Mouse (Mus musculus) Patski (cell line): ENCODE data around the gene Ldlr. TPM values are rescaled to one million over a fixed set of nuclear protein-coding genes. Genes with fewer than 3 reads are reported as not detected.
A peak's percentile ranks its signal among the peaks of the same experiment; 100 is the strongest.

Experiments
- ATAC-seq: fragments of 100-300 bp; one replicate; pipeline ENCODE4 v1.8.0; 2021
- CTCF ChIA-PET: fragments of 350-600 bp; sonication (Branson Sonifier 250); formaldehyde crosslinking; loops from one replicate; lab custom pipeline; 2022; ENCODE audit warnings: inconsistent platforms; lab: Charles Lee
- POLR2A ChIA-PET: fragments of 350-600 bp; sonication (Branson Sonifier 250); formaldehyde crosslinking; loops from one replicate; lab custom pipeline; 2022; ENCODE audit warnings: antibody characterized with exemption, inconsistent platforms; lab: Charles Lee
- DNase-seq: peaks from one replicate; pipeline ENCODE4 v3.0.0-alpha.2; 2011; ENCODE audit warnings: low read depth, low spot score
- H3K27me3 ChIP-seq: fragments of 371-371 bp; one replicate; pipeline ENCODE4 v1.5.1; 2021
- CTCF ChIP-seq: fragments of 100-300 bp; IDR thresholded peaks from one replicate; pipeline ENCODE4 v1.5.1; 2021
- in situ Hi-C: fragments of 300-500 bp; cut with MboI; formaldehyde crosslinking; loops from 3 replicates; pipeline ENCODE4 v1.11.1; 2018; ENCODE audit warnings: low pct_unique_long_range_greater_than_20kb, mixed read lengths
- polyA plus RNA-seq: library from polyadenylated mRNA; unstranded; gene quantifications from one replicate; pipeline ENCODE4 v1.2.3, GENCODE M21; 2021

Gene Ldlr
- polyA plus RNA-seq = 38.4 TPM

DNA sequence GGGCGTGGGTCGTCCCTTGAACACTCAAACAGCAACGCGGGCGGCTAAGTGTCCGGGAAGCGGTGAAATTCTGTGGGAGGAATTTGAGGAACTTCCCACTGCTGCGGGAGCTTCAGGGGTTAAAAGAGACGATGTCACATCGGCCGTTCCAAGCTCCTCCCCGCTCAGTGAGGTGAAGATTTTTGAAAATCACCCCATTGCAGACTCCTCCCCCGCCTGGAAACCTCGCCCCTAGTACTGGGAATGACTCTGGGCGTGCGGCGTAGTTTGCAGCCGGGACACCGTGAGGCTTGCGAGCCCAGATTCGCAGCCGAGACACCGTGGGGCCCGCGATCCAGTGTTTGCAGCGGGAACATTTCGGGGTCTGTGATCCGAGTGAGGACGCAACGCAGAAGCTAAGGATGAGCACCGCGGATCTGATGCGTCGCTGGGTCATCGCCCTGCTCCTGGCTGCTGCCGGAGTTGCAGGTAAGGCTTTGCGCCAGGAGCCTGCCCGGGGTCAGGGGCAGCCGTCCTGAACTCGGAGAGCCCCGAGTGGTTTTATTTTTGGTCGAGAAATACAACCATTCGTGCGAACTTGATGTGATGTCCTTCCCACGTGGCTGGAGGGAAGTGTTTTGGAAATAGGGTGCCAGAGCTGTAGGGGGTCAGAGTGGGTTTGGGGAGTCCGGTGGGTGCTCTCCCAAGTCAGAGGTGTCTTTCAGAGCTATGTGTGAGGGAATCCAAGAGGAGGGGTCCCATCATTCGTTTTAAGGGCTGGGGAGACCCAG lies at the start of gene Ldlr:
Ldlr (plus strand) TSS at position 107 of the 770 bp plus-strand sequence.
- POLR2A ChIA-PET = interaction anchor here (0.9 to 1.6 kb wide), 3 partner anchors 11 to 25 kb away, joined by 3 read pairs; no protein-coding TSS in a partner anchor
- no peak for TF ChIP-seq CTCF
- CTCF ChIA-PET = interaction anchor here (0.9 kb wide), 1 partner anchor 46 kb away, joined by 3 read pairs; no protein-coding TSS in a partner anchor
- ATAC-seq = peak; percentile 68
- no peak for DNase-seq
- in situ Hi-C loops = no loop called here
- H3K27me3 ChIP-seq = no peaks in the 10 kb centered on the region

DNA sequence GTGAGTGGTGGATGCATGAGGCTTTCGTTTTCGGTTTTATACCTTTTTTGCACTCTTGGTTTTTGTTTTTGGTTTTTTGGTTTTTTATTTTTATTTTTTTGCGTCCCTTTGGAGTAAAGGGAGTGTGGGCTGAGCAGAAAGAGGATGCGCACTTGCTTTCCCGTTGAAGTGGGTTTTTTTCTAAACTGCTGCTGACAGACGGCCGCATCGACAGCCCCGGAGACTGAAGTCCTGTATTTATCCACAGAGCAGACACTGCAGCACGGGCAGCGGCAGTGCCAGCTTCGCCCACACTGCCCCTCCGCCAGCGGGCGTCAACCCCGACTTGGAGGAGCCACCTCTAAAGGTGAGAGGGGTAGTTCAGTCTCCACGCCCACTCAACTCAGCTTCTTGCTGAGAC lies 45.6 kb upstream of the Ldlr start:
- POLR2A ChIA-PET = no interaction called here

DNA sequence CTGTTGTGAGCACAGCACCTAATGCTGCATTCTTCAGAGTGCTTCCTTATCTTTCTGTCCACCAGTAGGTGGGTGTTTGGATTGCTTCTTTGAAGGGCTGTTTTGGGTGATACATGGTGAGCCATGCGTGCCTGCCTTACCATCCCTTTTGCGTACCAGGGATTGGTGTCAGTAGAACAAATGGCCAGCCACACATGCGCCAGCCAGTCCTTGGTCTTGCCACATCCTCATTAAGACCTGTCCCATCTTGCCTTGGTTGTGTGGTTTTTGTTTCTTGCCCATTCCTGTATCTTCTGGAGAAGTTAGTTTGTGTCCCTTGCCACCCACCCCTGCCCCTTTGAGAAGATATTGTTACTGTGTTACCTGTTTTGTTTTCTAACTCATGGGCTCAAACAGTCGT lies 42.8 kb upstream of the Ldlr start:
- no peaks in the 10 kb centered on the region for H3K27me3 ChIP-seq
- DNase-seq (no peak), ATAC-seq (no peak)
- TF ChIP-seq CTCF = no peak
- ChIA-PET POLR2A (no interaction called here), CTCF (interaction anchor here (0.8 to 2.4 kb wide), 2 partner anchors 13 to 53 kb away, joined by 3 to 5 read pairs; no protein-coding TSS in a partner anchor)
- in situ Hi-C loops = no loop called here

More for the DNA sequence above, 45.6 kb upstream of the Ldlr start:
- in situ Hi-C loops = no loop called here
- ATAC-seq = no peak
- CTCF ChIA-PET = no interaction called here
- no peak for DNase-seq
- no peaks in the 10 kb centered on the region for H3K27me3 ChIP-seq
- no peak for TF ChIP-seq CTCF

DNA sequence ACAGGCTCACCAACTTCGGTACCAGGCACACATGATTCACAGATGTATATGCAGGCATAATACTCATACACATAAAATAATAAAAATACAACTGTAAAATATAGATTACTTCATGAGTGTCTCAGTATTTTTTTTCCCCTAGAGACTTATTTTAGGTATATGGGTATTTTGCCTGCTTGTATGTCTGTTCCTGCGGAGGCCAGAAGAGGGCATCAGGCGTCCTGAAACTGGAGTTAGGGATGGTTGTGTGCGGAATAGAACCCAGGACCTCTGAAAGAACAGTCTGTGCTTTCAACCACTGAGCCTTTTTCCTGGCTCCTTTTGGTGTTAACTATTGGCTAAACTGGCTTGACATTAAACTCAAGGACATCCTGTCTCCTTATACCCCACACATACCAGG lies 40.5 kb upstream of the Ldlr start:
- POLR2A ChIA-PET = no interaction called here
- ATAC-seq = no peak
- no peaks in the 10 kb centered on the region for H3K27me3 ChIP-seq
- CTCF ChIA-PET = interaction anchor here (1.8 kb wide), 1 partner anchor 14 kb away, joined by 4 read pairs; no protein-coding TSS in a partner anchor
- TF ChIP-seq CTCF = no peak
- in situ Hi-C loops = no loop called here
- DNase-seq = no peak

DNA sequence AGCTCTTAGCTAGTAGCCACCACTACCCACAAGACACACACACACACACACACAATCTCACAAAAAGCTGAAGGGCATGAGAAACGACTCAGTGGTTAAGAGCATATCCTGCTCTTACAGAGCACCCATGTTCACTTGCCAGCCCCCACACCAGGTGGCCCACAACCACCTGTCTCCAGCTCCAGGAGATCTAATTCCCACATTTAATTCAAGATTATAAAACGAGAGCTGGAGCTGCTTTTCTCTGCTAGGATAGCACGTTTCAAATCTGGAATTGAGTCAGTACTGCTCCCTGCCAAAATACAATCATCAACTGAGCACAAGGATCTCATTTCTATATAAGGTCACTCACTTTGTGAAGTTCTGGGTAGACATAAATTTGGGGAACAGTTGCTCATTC lies 39.4 kb upstream of the Ldlr start:
- no peak for TF ChIP-seq CTCF
- no peaks in the 10 kb centered on the region for H3K27me3 ChIP-seq
- ATAC-seq (no peak), DNase-seq (no peak)
- ChIA-PET CTCF (interaction anchor here (1.6 to 1.9 kb wide), 3 partner anchors 10 to 52 kb away, joined by 4 to 5 read pairs (median 5); no protein-coding TSS in a partner anchor), POLR2A (no interaction called here)
- in situ Hi-C loops = no loop called here

DNA sequence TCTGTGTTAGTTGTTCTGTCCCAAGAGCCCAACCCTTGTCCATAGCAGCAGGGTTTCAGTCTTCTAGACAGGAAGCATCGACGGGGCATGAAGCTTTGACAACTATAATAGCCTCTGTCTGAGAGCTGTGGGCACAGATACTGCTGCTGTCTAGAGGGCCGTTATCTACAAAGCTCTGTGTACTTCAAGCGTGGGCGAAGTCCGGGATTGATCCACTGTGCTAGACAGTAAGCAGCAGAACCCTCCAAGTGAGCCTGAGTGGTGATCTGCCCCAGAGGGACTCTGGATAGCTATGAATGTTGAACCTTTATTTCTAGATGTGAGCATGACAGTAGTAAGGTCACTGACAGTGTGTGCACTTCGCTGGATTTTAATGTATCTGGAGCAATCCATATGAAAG lies 34.7 kb upstream of the Ldlr start:
- ChIA-PET POLR2A (no interaction called here), CTCF (no interaction called here)
- in situ Hi-C loops = no loop called here
- TF ChIP-seq CTCF = no peak
- H3K27me3 ChIP-seq = no peaks in the 10 kb centered on the region
- ATAC-seq (no peak), DNase-seq (no peak)

DNA sequence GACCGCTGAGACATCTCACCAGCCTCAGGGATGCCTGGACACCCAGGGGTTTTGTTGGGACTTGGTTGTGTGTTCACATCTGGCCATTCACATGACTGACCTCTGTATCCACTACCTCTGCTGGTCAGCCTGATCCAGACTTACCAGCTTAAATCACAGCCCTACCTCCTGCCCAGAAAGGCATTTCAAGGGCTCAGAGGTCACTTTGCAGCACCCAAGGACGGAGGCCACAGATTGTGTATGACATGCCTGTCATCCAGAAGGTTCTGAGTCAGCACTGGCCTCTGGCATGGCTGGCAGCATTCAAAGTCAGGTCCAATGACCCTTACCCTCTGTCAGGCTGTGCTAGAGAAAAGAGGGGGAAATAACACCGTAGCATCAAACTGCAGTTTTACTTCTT lies 33.3 kb upstream of the Ldlr start:
- DNase-seq = no peak
- no peak for TF ChIP-seq CTCF
- ATAC-seq = no peak
- in situ Hi-C loops = no loop called here
- CTCF ChIA-PET = interaction anchor here (0.9 to 1.5 kb wide), 2 partner anchors 12 to 71 kb away, joined by 3 read pairs; no protein-coding TSS in a partner anchor
- POLR2A ChIA-PET = no interaction called here
- H3K27me3 ChIP-seq = no peaks in the 10 kb centered on the region

DNA sequence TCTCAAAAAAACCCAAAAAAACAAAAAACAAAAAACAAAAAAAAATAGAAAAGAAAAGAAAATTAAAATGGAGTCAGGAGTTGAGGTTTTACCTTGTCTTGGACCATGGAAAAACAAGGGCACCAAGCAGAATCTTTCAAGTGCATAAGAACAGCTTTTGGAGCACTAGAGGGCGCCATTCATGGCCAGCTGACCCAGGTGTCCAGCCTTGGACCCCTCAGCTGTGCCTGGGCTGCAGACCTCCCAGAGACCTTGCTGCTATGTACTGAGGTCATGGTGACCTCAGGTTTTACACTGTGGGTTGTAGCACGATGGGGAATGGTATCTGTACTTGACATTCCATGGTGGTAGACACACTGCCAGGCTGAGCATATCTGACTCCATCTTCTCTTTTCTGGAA lies 31.4 kb upstream of the Ldlr start:
- TF ChIP-seq CTCF = peak; percentile 71
- no peaks in the 10 kb centered on the region for H3K27me3 ChIP-seq
- ChIA-PET POLR2A (no interaction called here), CTCF (interaction anchor here (0.8 kb wide), 1 partner anchor 30 kb away, joined by 3 read pairs; no protein-coding TSS in a partner anchor)
- in situ Hi-C loops = no loop called here
- no peak for DNase-seq
- no peak for ATAC-seq

DNA sequence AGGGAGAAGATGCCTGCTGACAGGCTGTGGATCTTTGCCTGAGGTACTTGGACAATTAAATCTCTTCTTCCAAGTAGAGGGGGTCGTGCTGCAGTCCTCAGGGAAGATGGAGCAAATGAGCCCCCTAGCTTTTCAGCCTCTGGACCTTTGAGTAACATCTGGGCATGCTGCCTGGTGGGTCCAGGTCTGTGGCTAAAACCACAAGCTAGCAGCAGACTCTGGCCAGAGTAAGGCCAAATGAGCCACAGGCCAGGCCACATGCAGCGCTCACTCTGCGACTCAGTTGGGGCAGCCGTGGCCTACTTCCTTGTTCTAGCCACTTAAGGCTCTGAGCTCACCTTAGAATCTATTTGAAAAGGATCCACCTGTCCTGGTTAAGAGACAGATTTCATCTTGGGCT lies 30.8 kb upstream of the Ldlr start:
- in situ Hi-C loops = no loop called here
- POLR2A ChIA-PET = interaction anchor here (0.7 kb wide), 1 partner anchor 83 kb away, joined by 3 read pairs; no protein-coding TSS in a partner anchor
- CTCF ChIA-PET = interaction anchor here (1.0 kb wide), 1 partner anchor 25 kb away, joined by 3 read pairs; no protein-coding TSS in a partner anchor

DNA sequence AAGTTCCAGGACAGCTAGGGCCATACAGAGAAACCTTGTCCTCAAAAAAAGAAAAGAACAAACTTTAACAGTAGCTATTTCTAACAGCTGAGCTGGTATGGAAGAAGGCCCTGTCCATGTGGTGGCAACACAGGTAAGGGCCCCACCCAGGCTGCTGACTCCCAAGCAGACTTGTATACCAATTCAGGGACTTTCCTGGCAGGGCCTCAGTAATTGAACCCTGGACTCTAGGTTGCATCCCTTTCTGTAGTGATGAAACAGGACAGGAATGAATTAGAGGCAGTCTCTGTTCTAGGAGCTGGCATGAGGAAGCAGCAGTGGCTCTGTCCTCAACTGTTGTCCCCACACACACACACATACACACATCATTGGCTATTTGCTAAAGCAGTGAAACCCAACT lies 29.2 kb upstream of the Ldlr start:
- CTCF ChIA-PET = no interaction called here
- TF ChIP-seq CTCF = no peak
- no peaks in the 10 kb centered on the region for H3K27me3 ChIP-seq
- in situ Hi-C loops = no loop called here
- POLR2A ChIA-PET = interaction anchor here (0.7 kb wide), 1 partner anchor 62 kb away, joined by 3 read pairs; no protein-coding TSS in a partner anchor
- DNase-seq = no peak
- ATAC-seq = no peak

More for the DNA sequence above, 30.8 kb upstream of the Ldlr start:
- no peaks in the 10 kb centered on the region for H3K27me3 ChIP-seq
- DNase-seq (no peak), ATAC-seq (no peak)
- TF ChIP-seq CTCF = no peak
